Mouse (Mus musculus) liver, postnatal 0 days (tissue): ENCODE measurements around the gene Cbx7. TPM values are rescaled to one million over a fixed set of nuclear protein-coding genes. Genes with fewer than 3 reads are reported as not detected.

Source experiments
- ATAC-seq: fragments of 200-750 bp; cut with Nextera tagmentation; 2 replicates; pipeline ENCODE4 v1.8.0; 2017; ENCODE audit warnings: mild to moderate bottlenecking, moderate library complexity
- DNase-seq: peaks from one replicate; pipeline ENCODE4 v3.0.0-alpha.2; 2016
- H3K27ac ChIP-seq: fragments of 300-500 bp; sonication (generic); 2 replicates; pipeline ENCODE4 v1.5.1; 2014; ENCODE audit warnings: antibody characterized with exemption, moderate library complexity, mild to moderate bottlenecking, low read depth
- H3K27me3 ChIP-seq: fragments of 300-500 bp; sonication (generic); 2 replicates; pipeline ENCODE4 v1.6.1; 2014; ENCODE audit warnings: low read length, control low read depth, mixed read lengths; ENCODE audit not compliant: insufficient read depth
- H3K36me3 ChIP-seq: fragments of 300-500 bp; sonication (generic); replicated peaks from 2 replicates; pipeline ENCODE4 v1.6.1; 2014; ENCODE audit warnings: mild to moderate bottlenecking, control low read depth, low read length, moderate library complexity, mixed read lengths; ENCODE audit not compliant: insufficient read depth
- H3K4me1 ChIP-seq: fragments of 300-500 bp; sonication (generic); 2 replicates; pipeline ENCODE4 v1.6.1; 2014; ENCODE audit warnings: antibody characterized with exemption, mild to moderate bottlenecking, control low read depth; ENCODE audit not compliant: insufficient read depth
- H3K4me2 ChIP-seq: fragments of 300-500 bp; sonication (generic); 2 replicates; pipeline ENCODE4 v1.6.1; 2014; ENCODE audit warnings: low read depth, mild to moderate bottlenecking, low read length, moderate library complexity, mixed read lengths
- H3K4me3 ChIP-seq: fragments of 300-500 bp; sonication (generic); 2 replicates; pipeline ENCODE4 v1.5.1; 2014; ENCODE audit warnings: low read depth, low read length
- H3K9ac ChIP-seq: fragments of 300-500 bp; sonication (generic); replicated peaks from 2 replicates; pipeline ENCODE4 v1.6.1; 2014; ENCODE audit warnings: mild to moderate bottlenecking, moderate library complexity
- H3K9me3 ChIP-seq: fragments of 300-500 bp; sonication (generic); 2 replicates; pipeline ENCODE4 v1.6.1; 2016; ENCODE audit warnings: mild to moderate bottlenecking, control low read depth, low read length, mixed read lengths
- CTCF ChIP-seq: sonication (generic); IDR thresholded peaks from 2 replicates; pipeline ENCODE4 v1.5.1; 2016; ENCODE audit warnings: antibody characterized with exemption, low read depth
- EP300 ChIP-seq: IDR thresholded peaks from 2 replicates; pipeline ENCODE4 v1.6.1; 2016; ENCODE audit warnings: antibody characterized with exemption, low read depth, mild to moderate bottlenecking
- WGBS: fragments of 180-500 bp; shearing (Covaris S2); extraction: QIAGEN DNeasy Blood & Tissue Kit; methylation state at CpG from one replicate; pipeline ENCODE4 v1.1.7; 2014; ENCODE audit not compliant: insufficient replicate concordance; 5-methylcytosine and 5-hydroxymethylcytosine counted together
- polyA plus RNA-seq: library from polyadenylated mRNA; unstranded; fragments of >200 nt; fragmentation: Nextera tagmentation; extraction: Ambion mirVana; gene quantifications from 2 replicates; pipeline ENCODE4 v1.2.1, GENCODE M21; 2015

The Cbx7 gene
- polyA plus RNA-seq, 1 experiment from 2014 or later, result 1.2 TPM

DNA sequence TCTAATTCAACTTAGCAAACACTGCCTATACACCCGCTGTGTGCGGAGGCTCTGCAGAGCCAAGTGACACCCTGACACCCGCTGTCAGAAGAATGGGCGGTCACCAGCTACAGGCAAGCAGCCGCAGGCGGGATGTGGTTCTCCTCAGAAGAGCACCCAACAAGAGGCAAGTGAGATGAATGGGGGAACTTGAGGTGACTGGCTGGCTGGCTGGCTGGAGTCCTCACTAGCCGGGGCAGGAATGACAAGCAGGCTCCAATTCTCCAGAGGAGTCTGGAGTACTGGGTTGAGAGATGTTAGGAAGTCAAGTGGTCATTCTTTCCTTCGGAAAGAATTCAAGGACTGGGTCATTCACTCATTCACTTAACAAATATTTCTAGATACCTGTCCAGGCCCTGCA is 14.4 kb downstream of the Cbx7 start:
- H3K4me3 ChIP-seq, result no peak overlapping the region
- no peak overlapping the region for H3K4me2 ChIP-seq
- no peak overlapping the region for H3K9ac ChIP-seq
- no peaks in the 10 kb centered on the region for H3K36me3 ChIP-seq
- no peak overlapping the region for H3K27ac ChIP-seq
- no peak for DNase-seq
- H3K4me1 ChIP-seq, result no peaks in the 10 kb centered on the region
- no peak for TF ChIP-seq EP300
- TF ChIP-seq CTCF, result no peak
- H3K27me3 ChIP-seq, result 0 out of 2 replicates have a peak, but pooled peaks cover 3% of the 10 kb centered on the region
- WGBS, result 43% methylated on average over 8 of the region's 8 CpGs
- H3K9me3 ChIP-seq, result no peaks in the 10 kb centered on the region
- no peak for ATAC-seq

DNA sequence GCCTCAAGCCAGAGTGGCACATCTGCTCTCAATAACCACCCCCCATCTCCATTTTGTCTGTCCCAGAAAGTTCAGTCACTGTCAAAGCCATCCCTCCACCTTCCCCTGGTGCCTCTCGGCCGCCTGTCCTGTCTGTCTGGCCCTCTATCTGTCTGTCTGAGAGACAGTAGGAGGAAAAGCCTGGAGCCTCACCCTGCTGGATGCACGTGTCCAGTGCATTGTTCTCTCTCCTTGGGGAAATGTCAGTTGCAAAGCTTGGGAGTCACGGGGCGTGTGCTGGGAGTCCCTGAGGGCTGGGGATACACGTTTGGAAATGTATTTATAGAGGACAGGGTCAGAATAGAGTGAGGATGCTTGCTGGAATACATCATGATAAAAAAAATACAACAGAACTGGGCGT is 17.4 kb downstream of the Cbx7 start:
- H3K4me1 ChIP-seq, result peaks cover 5% of the 10 kb centered on the region; the same call in 1 of the 2 replicates
- H3K4me2 ChIP-seq, result no peak overlapping the region
- DNase-seq, result no peak
- H3K9ac ChIP-seq, result no peak overlapping the region
- WGBS, result 72% methylated on average over 7 of the region's 7 CpGs
- no peak for ATAC-seq
- H3K9me3 ChIP-seq, result no peaks in the 10 kb centered on the region
- H3K4me3 ChIP-seq, result no peak overlapping the region
- peaks cover 3% of the 10 kb centered on the region; the same call in 1 of the 2 replicates for H3K27me3 ChIP-seq
- TF ChIP-seq CTCF (no peak), EP300 (no peak)
- H3K27ac ChIP-seq, result no peak overlapping the region
- no peaks in the 10 kb centered on the region for H3K36me3 ChIP-seq

DNA sequence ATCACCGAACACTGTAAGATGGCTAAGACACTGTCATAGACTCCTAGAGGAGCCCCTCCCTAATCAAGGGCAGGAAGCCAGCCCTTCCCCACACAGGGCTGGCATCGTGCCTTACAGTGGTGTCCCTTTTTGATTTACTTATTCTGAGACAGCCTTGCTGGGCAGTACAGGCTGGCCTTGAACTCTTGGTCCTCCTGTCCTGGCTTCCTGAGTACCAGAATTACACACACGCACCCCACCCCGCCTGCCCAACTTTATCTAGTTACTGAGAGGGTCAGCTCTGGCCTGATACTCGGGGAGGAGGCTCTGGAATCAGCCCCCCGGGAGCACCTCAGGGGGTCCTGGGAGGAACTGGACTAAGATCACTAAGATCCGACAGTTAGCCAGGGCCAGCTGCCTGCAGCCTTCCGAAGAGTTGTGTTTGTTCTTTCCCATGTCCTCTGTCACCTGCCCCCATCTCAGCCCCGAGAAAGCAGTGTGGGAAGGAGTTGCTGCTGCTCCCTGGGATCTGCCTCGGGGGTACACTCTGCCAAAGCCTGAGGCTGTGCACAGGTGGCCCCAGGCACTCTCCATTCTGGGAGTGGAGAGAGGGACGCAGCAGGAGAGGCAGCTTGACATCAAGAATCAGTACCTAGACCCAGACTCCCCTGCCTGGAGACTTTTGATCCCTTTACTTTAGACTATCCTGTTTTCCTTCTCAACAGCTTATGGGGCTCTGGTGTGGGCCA is 18.3 kb downstream of the Cbx7 start:
- peaks cover 5% of the 10 kb centered on the region; the same call in 1 of the 2 replicates for H3K4me1 ChIP-seq
- H3K9ac ChIP-seq, result no peak overlapping the region
- no peak overlapping the region for H3K4me2 ChIP-seq
- peaks cover 3% of the 10 kb centered on the region; the same call in 1 of the 2 replicates for H3K27me3 ChIP-seq
- no peaks in the 10 kb centered on the region for H3K9me3 ChIP-seq
- no peaks in the 10 kb centered on the region for H3K36me3 ChIP-seq
- DNase-seq (no peak), ATAC-seq (no peak)
- no peak overlapping the region for H3K27ac ChIP-seq
- no peak overlapping the region for H3K4me3 ChIP-seq
- WGBS, result 48% methylated on average over 11 of the region's 11 CpGs
- TF ChIP-seq EP300, result no peak
- no peak for TF ChIP-seq CTCF

DNA sequence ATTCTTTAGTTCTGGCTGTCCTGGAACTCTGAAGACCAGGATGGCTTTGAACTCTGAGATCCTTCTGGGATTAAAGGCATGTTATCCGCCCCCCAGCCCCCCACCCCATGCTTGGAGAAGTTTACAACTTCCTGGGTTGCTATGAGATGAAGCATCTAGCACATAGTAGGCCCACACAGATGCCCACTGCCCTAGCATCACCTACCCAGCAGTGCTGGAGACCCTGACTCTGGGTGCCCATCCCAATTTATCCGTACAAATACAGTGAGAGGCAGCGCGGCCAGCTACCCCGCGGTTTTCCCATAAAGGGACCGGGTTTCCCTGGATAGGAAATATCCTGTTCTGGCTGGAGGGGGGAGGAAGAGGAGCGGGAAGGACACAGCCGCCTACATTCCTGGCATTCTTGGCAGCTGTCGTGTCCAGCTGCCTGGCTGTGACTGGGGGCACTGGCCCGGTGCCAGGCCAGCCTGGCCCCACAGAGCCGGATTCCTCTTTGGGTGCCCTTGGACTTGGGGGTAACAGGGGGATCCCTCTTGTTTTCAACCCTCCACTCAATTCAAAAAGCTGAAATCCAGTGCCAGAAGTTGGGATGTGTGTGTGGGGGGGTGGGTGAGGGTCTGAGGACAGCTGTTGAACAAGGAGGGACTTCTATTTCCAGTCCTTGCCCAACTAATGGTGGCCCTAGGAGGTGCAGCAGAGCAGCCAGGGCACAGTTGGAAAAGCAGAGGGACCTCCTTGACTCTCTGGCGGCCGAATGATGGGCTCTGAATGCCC is 19.0 kb downstream of the Cbx7 start:
- Histone ChIP-seq H3K4me1 (peaks cover 5% of the 10 kb centered on the region; the same call in 1 of the 2 replicates), H3K4me3 (no peak overlapping the region), H3K4me2 (no peak overlapping the region), H3K27me3 (peaks cover 3% of the 10 kb centered on the region; the same call in 1 of the 2 replicates), H3K9ac (no peak overlapping the region), H3K9me3 (no peaks in the 10 kb centered on the region), H3K36me3 (no peaks in the 10 kb centered on the region), H3K27ac (peak overlapping the region; percentile 44; the same call in 1 of the 2 replicates)
- no peak for DNase-seq
- 65% methylated on average over 14 of the region's 14 CpGs for WGBS
- TF ChIP-seq CTCF (no peak), EP300 (no peak)
- no peak for ATAC-seq

DNA sequence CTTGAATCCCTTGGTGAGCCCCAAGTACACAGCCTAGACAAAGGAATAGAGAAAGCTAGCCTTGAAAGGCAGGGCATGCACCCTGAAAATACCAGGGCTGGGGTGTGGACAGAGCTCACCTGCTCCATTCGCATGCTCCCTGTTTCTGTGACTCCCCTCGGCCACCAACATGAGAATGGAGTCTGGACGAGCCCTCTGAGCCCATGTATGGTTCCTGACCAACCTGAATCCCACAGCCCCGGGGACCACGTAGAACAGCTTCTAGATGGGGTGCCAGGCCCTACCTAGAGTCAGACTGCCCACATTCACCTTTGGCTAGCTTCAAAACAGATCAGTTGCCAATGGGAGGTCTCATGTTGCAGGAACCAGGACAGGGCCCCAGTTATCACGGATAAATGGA is 19.7 kb downstream of the Cbx7 start:
- no peak for DNase-seq
- Histone ChIP-seq H3K4me3 (no peak overlapping the region), H3K9ac (no peak overlapping the region), H3K27me3 (peaks cover 3% of the 10 kb centered on the region; the same call in 1 of the 2 replicates), H3K27ac (no peak overlapping the region), H3K4me2 (no peak overlapping the region), H3K4me1 (peaks cover 5% of the 10 kb centered on the region; the same call in 1 of the 2 replicates), H3K36me3 (no peaks in the 10 kb centered on the region), H3K9me3 (no peaks in the 10 kb centered on the region)
- TF ChIP-seq CTCF, result no peak
- no peak for TF ChIP-seq EP300
- ATAC-seq, result no peak
- WGBS, result 73% methylated on average over 6 of the region's 6 CpGs
